Mouse (Mus musculus): ENCODE measurements around the gene 1700019A02Rik. TPM values are rescaled to one million over a fixed set of nuclear protein-coding genes. Genes with fewer than 3 reads are reported as not detected.

Gene 1700019A02Rik
- polyA plus RNA-seq, 1 experiment from 2014 or later = not detected

DNA sequence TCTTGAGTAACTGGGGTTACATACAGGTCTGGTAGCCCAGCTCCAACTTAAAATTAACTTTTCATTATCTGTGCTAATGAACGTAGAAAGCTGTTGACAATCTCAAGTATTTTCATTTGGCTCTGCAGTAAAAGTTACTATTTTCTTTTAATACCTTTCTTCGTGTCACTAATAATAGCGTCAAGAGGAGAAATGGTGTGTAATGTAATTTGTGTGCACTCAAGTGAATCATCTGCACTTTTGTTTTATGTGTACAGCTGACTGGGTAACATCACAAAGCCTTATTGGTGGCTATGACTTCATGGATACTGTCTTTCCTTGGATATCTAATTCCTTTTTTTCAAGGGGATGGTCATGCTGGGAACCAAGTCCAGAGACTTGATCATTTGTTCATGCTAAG lies 1.1 kb downstream of the 1700019A02Rik start:
- Histone ChIP-seq H3K36me3 (ENCODE audit: control insufficient read depth, insufficient read depth, low read length) (no peaks in the 10 kb centered on the region), H3K27me3 (replicated peaks; ENCODE audit: control insufficient read depth, insufficient read depth, low read length) (no peaks in the 10 kb centered on the region), H3K27ac (ENCODE audit: low read depth, low read length) (no peak overlapping the region), H3K4me3 (ENCODE audit: low read length) (no peak overlapping the region), H3K4me2 (ENCODE audit: low read length) (no peak overlapping the region), H3K9me3 (ENCODE audit: control insufficient read depth, low read length) (no peaks in the 10 kb centered on the region), H3K4me1 (ENCODE audit: control insufficient read depth, insufficient read depth, low read depth, low read length) (no peaks in the 10 kb centered on the region), H3K9ac (ENCODE audit: low read depth, low read length) (no peak overlapping the region)
- ATAC-seq = no peak
- WGBS = 82% methylated on average over 3 of the region's 3 CpGs

DNA sequence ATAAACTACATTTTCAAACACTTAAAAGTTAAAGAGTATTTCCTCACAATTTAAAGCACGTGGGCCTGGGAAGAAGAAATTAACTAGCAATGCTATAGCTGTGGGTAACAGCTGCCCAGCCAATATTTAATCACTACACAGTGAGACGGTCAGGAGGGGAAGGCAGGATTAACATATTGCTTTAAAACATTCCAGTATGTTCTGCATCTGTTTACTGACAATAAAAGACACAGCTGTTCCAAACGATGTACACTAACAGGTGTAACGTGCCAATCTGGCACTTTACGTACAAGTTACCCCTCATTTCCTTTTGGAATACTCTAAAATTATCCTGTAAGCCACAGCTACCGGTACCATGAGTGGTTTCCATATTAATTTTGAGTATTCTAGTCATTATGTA lies 29.7 kb downstream of the 1700019A02Rik start:
- no peak for ATAC-seq
- Histone ChIP-seq H3K9me3 (ENCODE audit: control insufficient read depth, low read length) (no peaks in the 10 kb centered on the region), H3K4me1 (ENCODE audit: control insufficient read depth, insufficient read depth, low read depth, low read length) (no peaks in the 10 kb centered on the region), H3K27ac (ENCODE audit: low read depth, low read length) (no peak overlapping the region), H3K27me3 (replicated peaks; ENCODE audit: control insufficient read depth, insufficient read depth, low read length) (no peaks in the 10 kb centered on the region), H3K36me3 (ENCODE audit: control insufficient read depth, insufficient read depth, low read length) (no peaks in the 10 kb centered on the region), H3K4me3 (ENCODE audit: low read length) (no peak overlapping the region), H3K4me2 (ENCODE audit: low read length) (no peak overlapping the region), H3K9ac (ENCODE audit: low read depth, low read length) (no peak overlapping the region)
- WGBS = 58% methylated on average over 6 of the region's 6 CpGs

DNA sequence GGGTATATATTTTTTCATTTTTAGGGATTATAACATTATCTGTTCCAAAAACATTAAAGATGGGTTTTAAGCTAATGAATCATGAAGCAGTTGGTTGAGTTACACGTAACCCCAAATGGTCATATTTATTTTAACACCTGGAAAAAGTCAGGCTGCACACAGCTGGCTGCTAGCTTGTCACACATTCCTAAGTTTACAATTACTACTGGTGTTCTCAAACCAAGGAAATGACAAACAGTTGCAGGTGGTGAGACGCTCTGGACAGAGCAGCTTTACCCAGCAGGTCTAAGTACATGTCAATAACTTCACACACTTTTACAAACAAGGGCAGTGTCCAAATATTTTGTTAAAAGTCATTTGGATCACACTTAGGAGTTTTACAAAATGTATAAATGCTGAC lies 64.4 kb downstream of the 1700019A02Rik start:
- no peak overlapping the region for H3K9ac ChIP-seq (ENCODE audit: low read depth, low read length)
- no peak overlapping the region for H3K4me3 ChIP-seq (ENCODE audit: low read length)
- no peak overlapping the region for H3K4me2 ChIP-seq (ENCODE audit: low read length)
- H3K9me3 ChIP-seq (ENCODE audit: control insufficient read depth, low read length) = no peaks in the 10 kb centered on the region
- no peaks in the 10 kb centered on the region for H3K27me3 ChIP-seq (replicated peaks; ENCODE audit: control insufficient read depth, insufficient read depth, low read length)
- H3K27ac ChIP-seq (ENCODE audit: low read depth, low read length) = no peak overlapping the region
- H3K36me3 ChIP-seq (ENCODE audit: control insufficient read depth, insufficient read depth, low read length) = no peaks in the 10 kb centered on the region
- WGBS = 78% methylated on average over 2 of the region's 2 CpGs
- no peak for ATAC-seq
- no peaks in the 10 kb centered on the region for H3K4me1 ChIP-seq (ENCODE audit: control insufficient read depth, insufficient read depth, low read depth, low read length)

DNA sequence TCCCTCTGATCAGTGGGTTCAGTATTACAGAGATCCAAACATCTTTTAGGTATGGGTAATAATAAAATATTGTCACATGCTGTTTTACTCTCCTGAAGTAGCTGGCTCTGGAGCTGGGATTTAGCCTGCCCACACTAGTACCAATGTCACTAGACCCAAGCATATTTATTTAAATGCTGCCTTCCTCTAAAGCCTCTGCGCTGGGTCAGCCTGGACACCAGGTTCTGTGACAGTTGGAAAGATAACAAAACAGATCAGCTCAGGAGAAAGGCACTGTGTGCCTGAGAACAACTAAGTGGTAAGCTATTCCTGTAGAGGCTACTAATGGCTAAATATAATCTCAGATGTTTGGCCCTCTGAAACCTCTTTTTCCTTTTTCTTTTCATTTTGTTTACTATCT lies 76.9 kb downstream of the 1700019A02Rik start:
- Histone ChIP-seq H3K36me3 (ENCODE audit: control insufficient read depth, insufficient read depth, low read length) (no peaks in the 10 kb centered on the region), H3K27ac (ENCODE audit: low read depth, low read length) (no peak overlapping the region), H3K4me1 (ENCODE audit: control insufficient read depth, insufficient read depth, low read depth, low read length) (no peaks in the 10 kb centered on the region), H3K4me3 (ENCODE audit: low read length) (no peak overlapping the region), H3K9ac (ENCODE audit: low read depth, low read length) (no peak overlapping the region), H3K27me3 (replicated peaks; ENCODE audit: control insufficient read depth, insufficient read depth, low read length) (no peaks in the 10 kb centered on the region), H3K9me3 (ENCODE audit: control insufficient read depth, low read length) (no peaks in the 10 kb centered on the region), H3K4me2 (ENCODE audit: low read length) (no peak overlapping the region)
- ATAC-seq = no peak
- 96% methylated on average over 1 of the region's 1 CpGs for WGBS

Other genes with a start within 250 kb of the 1700019A02Rik start
- 5.3 and 6.5 TPM in 2 replicates for gene 1700019D03Rik, start 167.5 kb downstream of the 1700019A02Rik start, polyA plus RNA-seq (2015; fragmentation: Nextera tagmentation; extraction: Ambion mirVana)
- gene Mstn, start 126.0 kb downstream of the 1700019A02Rik start, polyA plus RNA-seq (2015; fragmentation: Nextera tagmentation; extraction: Ambion mirVana) = 0.21 and 0.59 TPM in 2 replicates
- gene Pms1, start 109.4 kb upstream of the 1700019A02Rik start, polyA plus RNA-seq (2015; fragmentation: Nextera tagmentation; extraction: Ambion mirVana) = 8.4 and 9.0 TPM in 2 replicates
- gene Ormdl1, start 109.5 kb upstream of the 1700019A02Rik start, polyA plus RNA-seq (2015; fragmentation: Nextera tagmentation; extraction: Ambion mirVana) = 48.8 and 50.4 TPM in 2 replicates
- not detected in 2 replicates for gene Gm28778, start 109.5 kb upstream of the 1700019A02Rik start, polyA plus RNA-seq (2015; fragmentation: Nextera tagmentation; extraction: Ambion mirVana)
- gene Osgepl1, start 126.0 kb upstream of the 1700019A02Rik start, polyA plus RNA-seq (2015; fragmentation: Nextera tagmentation; extraction: Ambion mirVana) = 18.4 and 19.2 TPM in 2 replicates
- gene Asdurf, start 165.0 kb upstream of the 1700019A02Rik start, polyA plus RNA-seq (2015; fragmentation: Nextera tagmentation; extraction: Ambion mirVana) = 2.5 and 4.3 TPM in 2 replicates
- gene Gm28551, start 165.0 kb upstream of the 1700019A02Rik start, polyA plus RNA-seq (2015; fragmentation: Nextera tagmentation; extraction: Ambion mirVana) = 2.2 TPM in 2 replicates
- 52.9 and 55.2 TPM in 2 replicates for gene Asnsd1, start 165.1 kb upstream of the 1700019A02Rik start, polyA plus RNA-seq (2015; fragmentation: Nextera tagmentation; extraction: Ambion mirVana)